Mouse (Mus musculus): Measurements from ENCODE around the gene Gm17190.

GRCm38 (mm10) chr13:96131050-96131449, 49.2 kb downstream of the Gm17190 start:
- TF ChIP-seq CTCF (IDR thresholded peaks at IDR 0.05; ENCODE audit: extremely low read depth, insufficient read depth, insufficient read length, insufficient replicate concordance) (no peak), POLR2A (IDR thresholded peaks at IDR 0.05; ENCODE audit: low read depth, low read length) (no peak)
